Mouse (Mus musculus): ENCODE results near the gene Ankrd11.
"Not testable (repeated sequence)": the region's sequence is repeated elsewhere in the genome, so short reads cannot be mapped to it uniquely, and the experiment has no call there.

Ankrd11 gene

GRCm38 (mm10) chr8:123040110-123040650 is 1.9 kb downstream of the Ankrd11 start:
- CTCF ChIA-PET, result interaction anchor here (0.6 kb wide), 1 partner anchor 54 kb away, joined by 3 read pairs; no protein-coding TSS in a partner anchor

GRCm38 (mm10) chr8:123039376-123040109 is 2.5 kb downstream of the Ankrd11 start:
- CTCF ChIA-PET, result interaction anchor here (0.6 kb wide), 1 partner anchor 53 kb away, joined by 3 read pairs; no protein-coding TSS in a partner anchor

GRCm38 (mm10) chr8:123038351-123038750 is 3.7 kb downstream of the Ankrd11 start:
- CTCF ChIA-PET, result no interaction called here

GRCm38 (mm10) chr8:123037487-123037886 is 4.6 kb downstream of the Ankrd11 start:
- CTCF ChIA-PET, result no interaction called here

GRCm38 (mm10) chr8:123036956-123037355 is 5.1 kb downstream of the Ankrd11 start:
- CTCF ChIA-PET, result no interaction called here

GRCm38 (mm10) chr8:123034171-123034570 is 7.9 kb downstream of the Ankrd11 start:
- CTCF ChIA-PET, result no interaction called here

- CTCF ChIA-PET, result interaction anchor here (0.9 kb wide), 1 partner anchor 46 kb away, joined by 4 read pairs; no protein-coding TSS in a partner anchor
Observed at GRCm38 (mm10) chr8:123033431-123033830, 8.6 kb downstream of the Ankrd11 start.

GRCm38 (mm10) chr8:123032730-123033129 is 9.3 kb downstream of the Ankrd11 start:
- CTCF ChIA-PET, result interaction anchor here (0.5 to 0.6 kb wide), 2 partner anchors 17 to 130 kb away, joined by 3 to 10 read pairs; no protein-coding TSS in a partner anchor

GRCm38 (mm10) chr8:123031321-123031978 is 10.6 kb downstream of the Ankrd11 start:
- CTCF ChIA-PET, result interaction anchor here (0.6 to 0.7 kb wide), 3 partner anchors 21 to 172 kb away, joined by 3 to 9 read pairs (median 6); no protein-coding TSS in a partner anchor

- CTCF ChIA-PET, result not testable (repeated sequence)
Observed at GRCm38 (mm10) chr8:123030091-123030490, 12.0 kb downstream of the Ankrd11 start.

- CTCF ChIA-PET, result no interaction called here
Observed at GRCm38 (mm10) chr8:123027786-123028185, 14.3 kb downstream of the Ankrd11 start.

GRCm38 (mm10) chr8:123025951-123026351 is 16.1 kb downstream of the Ankrd11 start:
- CTCF ChIA-PET, result interaction anchor here (0.5 kb wide), 1 partner anchor 61 kb away, joined by 3 read pairs; no protein-coding TSS in a partner anchor

- CTCF ChIA-PET, result interaction anchor here (0.7 kb wide), 2 partner anchors 8 to 315 kb away, joined by 5 to 7 read pairs; no protein-coding TSS in a partner anchor
Observed at GRCm38 (mm10) chr8:123024226-123024625, 17.9 kb downstream of the Ankrd11 start.

GRCm38 (mm10) chr8:123022727-123023126 is 19.4 kb downstream of the Ankrd11 start:
- CTCF ChIA-PET, result interaction anchor here (0.6 kb wide), 1 partner anchor 11 kb away, joined by 3 read pairs; no protein-coding TSS in a partner anchor

GRCm38 (mm10) chr8:123021259-123021658 is 20.8 kb downstream of the Ankrd11 start:
- CTCF ChIA-PET, result no interaction called here

GRCm38 (mm10) chr8:123020859-123021258 is 21.2 kb downstream of the Ankrd11 start:
- CTCF ChIA-PET, result no interaction called here

- CTCF ChIA-PET, result no interaction called here
Observed at GRCm38 (mm10) chr8:123020084-123020483, 22.0 kb downstream of the Ankrd11 start.

GRCm38 (mm10) chr8:123018484-123019164 is 23.5 kb downstream of the Ankrd11 start:
- CTCF ChIA-PET, result no interaction called here

GRCm38 (mm10) chr8:123017143-123017542 is 24.9 kb downstream of the Ankrd11 start:
- CTCF ChIA-PET, result interaction anchor here (0.6 to 1.5 kb wide), 2 partner anchors 7 to 29 kb away, joined by 3 to 7 read pairs; no protein-coding TSS in a partner anchor

- CTCF ChIA-PET, result interaction anchor here (0.5 kb wide), 1 partner anchor 17 kb away, joined by 3 read pairs; no protein-coding TSS in a partner anchor
Observed at GRCm38 (mm10) chr8:123015074-123015473, 27.0 kb downstream of the Ankrd11 start.

GRCm38 (mm10) chr8:123014429-123014828 is 27.6 kb downstream of the Ankrd11 start:
- CTCF ChIA-PET, result interaction anchor here (0.5 to 0.6 kb wide), 2 partner anchors 19 to 207 kb away, joined by 4 read pairs; no protein-coding TSS in a partner anchor

Measured in spleen, embryonic (tissue).